Mouse (Mus musculus) frontal cortex, postnatal 36 days (tissue): ENCODE data around the gene Insl5.

ENCODE experiments used
- DNase-seq, 2 experiments: peaks; one replicate each; pipeline ENCODE4 v3.0.0; 2022; ENCODE audit warnings: low spot score in 2 of 2

The Insl5 gene

GRCm38 (mm10) chr4:102990595-102991340, 35.9 kb downstream of the Insl5 start:
- DNase-seq = no peak

- DNase-seq = no peak
Measured at GRCm38 (mm10) chr4:102990016-102990415, 36.6 kb downstream of the Insl5 start.

DNA sequence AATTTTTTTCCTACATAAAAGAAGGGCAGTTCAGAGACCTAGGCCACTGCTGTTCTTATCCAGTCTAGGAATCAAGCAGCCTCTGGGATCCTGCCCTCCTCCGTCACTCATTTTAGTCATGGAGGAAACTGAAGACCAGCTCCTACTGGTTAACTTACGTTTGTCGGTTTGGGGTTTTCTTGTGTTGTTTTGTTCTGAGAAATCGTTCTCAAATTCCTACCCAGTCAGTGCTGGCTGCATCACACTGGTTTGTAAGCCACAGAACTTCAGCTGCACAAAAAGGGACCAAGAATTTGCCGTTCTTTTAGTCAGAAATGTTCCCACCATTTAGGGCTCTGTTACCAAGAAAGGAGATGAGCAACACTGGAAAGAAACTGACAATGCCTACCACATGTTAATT, 37.3 kb downstream of the Insl5 start:
- DNase-seq = no peak

DNA sequence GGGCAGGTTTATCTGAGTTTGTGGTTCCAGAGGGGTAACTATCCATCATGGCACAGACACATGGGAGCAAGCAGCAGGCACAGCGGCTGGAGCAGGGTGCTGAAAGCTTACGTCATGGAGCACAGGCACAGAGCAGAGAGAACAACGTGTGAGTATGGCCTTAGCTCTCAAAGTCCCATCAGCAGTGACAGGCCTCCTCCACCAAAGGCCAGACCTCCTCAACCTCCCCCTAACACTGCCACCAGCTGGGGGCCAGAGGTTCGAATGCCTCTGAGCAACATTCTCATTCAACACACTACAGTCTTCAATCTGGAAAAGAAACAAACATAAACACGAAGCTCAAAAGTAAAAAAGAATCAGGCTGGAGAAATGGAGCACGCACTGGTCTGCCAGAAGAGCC, 38.1 kb downstream of the Insl5 start:
- DNase-seq = no peak

- DNase-seq = no peak
Measured at GRCm38 (mm10) chr4:102987756-102988155, 38.9 kb downstream of the Insl5 start.

DNA sequence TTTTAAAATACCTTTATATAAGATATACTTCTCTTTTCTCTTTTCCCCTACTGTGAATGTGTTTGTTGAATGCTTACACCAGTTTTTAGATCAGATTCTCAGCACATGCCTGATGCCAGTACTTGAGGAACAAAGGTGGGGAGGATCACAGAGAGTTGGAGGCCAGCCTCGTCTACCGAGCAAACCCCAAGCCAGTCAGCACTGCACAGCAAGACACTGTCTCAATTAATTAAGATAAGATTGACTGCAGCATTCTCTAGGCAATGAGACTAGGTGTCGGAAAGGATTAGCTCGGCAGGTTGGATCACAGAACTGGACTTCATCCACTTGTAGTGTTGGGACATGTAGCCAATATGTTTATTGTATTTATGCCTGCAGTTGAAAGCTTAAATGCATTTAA, 39.3 kb downstream of the Insl5 start:
- no peak for DNase-seq

- peak in 1 of 2 experiments; percentile 74 for DNase-seq
Measured at GRCm38 (mm10) chr4:102986917-102987316, 39.7 kb downstream of the Insl5 start.

GRCm38 (mm10) chr4:102986173-102986572, 40.5 kb downstream of the Insl5 start:
- no peak for DNase-seq

DNA sequence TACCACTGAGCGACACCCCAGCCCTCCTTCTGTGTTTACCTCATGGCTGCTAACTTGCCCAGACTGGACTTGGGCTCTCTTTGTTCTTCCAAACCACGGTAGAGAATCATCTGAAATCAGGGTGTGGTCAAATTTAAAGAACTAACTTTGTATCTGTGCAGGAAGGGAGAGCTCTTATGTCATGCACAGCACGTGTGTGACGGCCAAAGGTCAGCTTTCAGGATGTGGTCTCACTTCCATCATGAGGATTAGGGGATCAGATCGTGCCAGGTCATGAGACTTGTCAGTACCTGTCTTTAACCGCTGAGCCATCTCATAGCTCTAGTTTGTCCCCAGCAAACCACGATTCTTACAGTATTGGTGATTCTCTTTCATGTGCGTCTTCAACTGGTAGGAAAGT, 44.9 kb downstream of the Insl5 start:
- DNase-seq = no peak

DNA sequence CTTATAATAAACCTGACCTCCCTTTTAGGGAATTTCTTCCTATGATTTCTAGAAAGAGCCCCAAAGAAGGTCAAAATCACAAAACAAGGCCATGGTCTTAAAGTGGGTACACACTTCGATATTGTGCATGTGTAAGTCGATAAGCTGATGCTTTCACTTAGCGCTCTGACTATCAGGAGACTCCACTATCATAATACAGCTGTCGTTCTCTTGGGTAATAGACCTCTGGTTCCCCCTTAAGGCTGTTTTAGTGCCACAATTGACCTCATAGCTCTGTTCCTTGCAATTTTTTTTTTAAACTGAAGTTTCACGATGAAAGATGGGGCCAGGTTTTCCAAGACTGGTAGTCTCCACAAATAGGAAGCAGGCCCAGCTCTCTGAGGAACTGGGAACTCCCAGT, 47.3 kb downstream of the Insl5 start:
- DNase-seq = no peak

GRCm38 (mm10) chr4:102978440-102978839, 48.2 kb downstream of the Insl5 start, which contains the start of gene Tctex1d1:
Gene Tctex1d1 (plus strand): TSS chr4:102978606.
- peak in 1 of 2 experiments; percentile 15 for DNase-seq

DNA sequence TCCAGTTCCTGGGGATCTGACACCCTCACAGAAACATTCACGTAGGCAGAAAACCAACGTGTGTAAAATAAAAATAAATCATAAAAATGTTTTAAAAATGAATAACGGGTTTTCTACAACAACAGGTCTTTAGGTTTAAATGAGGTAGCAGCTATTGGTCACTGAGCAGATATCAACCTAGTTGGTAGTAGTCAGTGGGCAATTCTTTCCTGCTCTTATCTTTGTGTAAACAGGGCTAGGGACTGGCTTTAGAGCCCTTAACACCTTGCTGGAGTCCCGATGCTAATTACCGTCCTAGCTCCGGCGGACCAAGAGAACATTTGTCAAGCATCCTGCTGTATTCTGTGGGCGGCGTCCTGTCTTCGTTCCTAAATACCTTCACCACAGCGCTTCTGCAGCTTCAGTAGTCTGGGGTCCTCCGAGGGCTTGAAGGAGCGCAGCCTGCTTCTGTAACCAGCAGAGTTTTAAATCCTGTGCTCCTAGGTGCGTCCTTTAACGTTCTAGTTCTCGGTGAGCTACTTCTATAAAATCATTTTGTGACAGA, 48.8 kb downstream of the Insl5 start:
- peak in 1 of 2 experiments; percentile 12 for DNase-seq

DNA sequence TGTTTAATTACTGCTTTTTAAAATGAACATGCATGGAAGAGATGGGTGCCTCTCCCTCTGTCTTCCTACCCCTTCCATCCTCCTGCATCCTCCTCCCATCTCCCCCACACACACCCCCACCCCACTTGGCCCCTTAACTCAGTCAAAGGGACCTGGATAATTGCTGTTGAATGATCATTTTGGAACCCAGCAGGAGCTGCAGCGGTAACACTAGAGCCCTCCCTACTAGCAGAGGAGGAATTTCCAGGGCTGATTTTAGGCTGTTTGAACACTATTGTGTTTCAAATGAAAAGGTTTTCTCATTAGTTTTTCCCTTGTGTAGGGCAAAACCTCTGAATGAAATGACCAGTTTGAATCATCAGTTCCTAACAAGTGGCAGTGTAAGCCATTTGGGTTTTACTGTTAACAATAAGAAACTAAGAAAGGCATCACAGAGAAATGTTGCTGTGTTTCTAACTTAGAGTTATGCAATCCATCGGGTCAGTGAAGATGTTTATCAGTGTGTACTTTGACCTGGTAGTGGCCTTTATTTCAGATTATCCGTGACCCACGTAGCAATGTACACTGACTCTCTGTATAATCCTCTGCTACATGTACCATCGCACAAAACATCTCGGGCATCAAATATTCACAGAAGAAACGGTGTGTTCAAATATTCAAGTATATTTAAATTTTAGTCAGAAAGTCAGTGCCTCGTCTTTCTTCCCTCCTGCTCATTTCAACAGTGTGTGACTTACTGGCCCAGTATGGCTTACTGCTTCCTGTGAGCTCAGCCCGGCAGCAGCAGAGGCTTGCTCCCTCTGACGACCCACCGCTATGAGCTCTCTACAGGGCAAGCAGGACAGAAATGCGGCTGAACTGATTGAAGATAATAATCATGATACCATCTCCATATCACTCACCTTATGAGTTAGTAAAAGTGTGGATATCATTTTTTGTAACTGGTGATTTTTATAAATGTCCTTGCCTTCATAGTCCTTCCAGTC, 50.1 kb downstream of the Insl5 start:
- DNase-seq = no peak

GRCm38 (mm10) chr4:102974172-102974571, 52.5 kb downstream of the Insl5 start:
- no peak for DNase-seq

DNA sequence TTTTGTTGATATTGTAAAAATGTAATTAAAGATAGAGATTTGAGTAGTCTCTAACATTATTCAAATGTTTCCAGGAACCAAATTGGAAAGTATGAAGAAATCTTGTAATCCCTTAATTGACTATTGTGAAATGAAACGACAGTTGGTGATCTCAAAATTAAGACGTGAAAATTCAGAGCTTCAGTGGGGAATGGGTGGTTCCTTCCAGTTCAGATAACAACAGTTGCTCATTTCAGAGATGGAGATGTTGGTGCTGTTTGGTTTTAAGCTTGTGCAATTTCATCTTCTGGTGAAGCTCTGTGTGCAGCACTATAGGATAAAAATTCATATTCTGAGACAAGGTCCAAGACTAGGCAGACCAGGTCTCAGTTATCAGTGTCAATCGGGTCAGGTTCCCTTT, 54.6 kb downstream of the Insl5 start:
- DNase-seq = no peak

- no peak for DNase-seq
Measured at GRCm38 (mm10) chr4:102971159-102971558, 55.5 kb downstream of the Insl5 start.

GRCm38 (mm10) chr4:102969599-102969998, 57.0 kb downstream of the Insl5 start:
- no peak for DNase-seq
